Comparison of ENCODE assay signal across 18 mouse cellular contexts in the genomic region with DNA sequence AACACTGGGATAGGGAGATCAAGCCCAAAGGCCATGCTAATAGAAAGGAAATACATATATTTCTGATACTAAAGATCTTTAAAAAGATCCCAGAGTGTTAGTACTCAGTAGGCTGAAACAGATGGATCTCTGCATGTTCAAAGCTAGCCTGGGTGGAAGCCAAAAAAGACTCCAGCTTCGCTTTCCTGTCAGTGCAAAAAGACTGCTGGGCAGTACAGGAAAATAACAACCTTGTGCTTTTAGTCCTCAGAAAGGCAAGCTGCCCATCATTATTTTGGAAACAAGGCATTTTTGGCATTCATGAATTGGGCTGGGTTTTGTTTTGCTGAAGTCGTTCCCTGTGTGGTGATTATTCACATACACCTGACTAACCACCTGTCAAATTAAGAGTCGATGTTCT. TPM values are rescaled to one million over a fixed set of nuclear protein-coding genes. Genes with fewer than 3 reads are reported as not detected.
A peak's percentile ranks its signal among the peaks of the same experiment; 100 is the strongest.
DNase-seq lines count a peak whose midpoint lies in the region; ATAC-seq and TF ChIP-seq lines count a peak whose summit lies in the region.
"Had no signal": no experiment of that assay in that cellular context is flagged by ENCODE, and none has a peak within 500 bp of the region (broad histone marks: within the 10 kb centered on the region; RNA-seq: fewer than 3 reads in every experiment).

No protein-coding gene starts in this region.

- no peak overlapping the region for H3K9ac ChIP-seq in hindbrain, embryonic 16.5 days (ENCODE audit: low read depth, low read length)
- H3K9ac ChIP-seq: forebrain, embryonic 13.5 days; forebrain, postnatal 0 days; hindbrain, embryonic 12.5 days had no signal

- TF ChIP-seq CTCF in cerebellum, adult 2 months (IDR thresholded peaks at IDR 0.05; ENCODE audit: borderline replicate concordance, insufficient read depth, low read depth, low read length), result no peak

- peak; percentile 9 for DNase-seq in cerebellum, adult 11 months
- DNase-seq in cerebellum, adult 2 months, result peak; percentile 19 to 65
- peak; percentile 26 to 41 for DNase-seq in cerebellum, postnatal 10 days
- DNase-seq in gastrocnemius, adult 8-10 months (ENCODE audit: low spot score in 2 of 2), result no peak
- no peak for DNase-seq in left cerebral cortex, adult 8-10 months (ENCODE audit: low spot score in 2 of 2)
- no peak for DNase-seq in gastrocnemius, postnatal 14 days
- DNase-seq: adrenal gland, postnatal 10 days; forebrain, postnatal 0 days; gastrocnemius, postnatal 36 days; heart, adult 11 months; heart, postnatal 10 days; heart, postnatal 4 days; kidney, adult 18-20 months had no signal

- no peak overlapping the region for H3K4me3 ChIP-seq in cerebellum, adult 2 months (replicated peaks; ENCODE audit: insufficient read depth, low read depth, low read length)
- H3K4me3 ChIP-seq in hindbrain, embryonic 16.5 days (ENCODE audit: low read length), result no peak overlapping the region
- H3K4me3 ChIP-seq: embryonic facial prominence, embryonic 10.5 days; forebrain, embryonic 13.5 days; hindbrain, embryonic 12.5 days had no signal

- no peaks in the 10 kb centered on the region for H3K4me1 ChIP-seq in cerebellum, adult 2 months (ENCODE audit: control insufficient read depth, insufficient read depth, low read length)
- H3K4me1 ChIP-seq in hindbrain, embryonic 16.5 days (ENCODE audit: control insufficient read depth, insufficient read depth, low read depth, low read length), result no peaks in the 10 kb centered on the region
- H3K4me1 ChIP-seq: embryonic facial prominence, embryonic 10.5 days; forebrain, embryonic 13.5 days; hindbrain, embryonic 12.5 days had no signal

- intact Hi-C loops in gastrocnemius, postnatal 14 days (cut with DNase I; ENCODE audit: low total_unique reads), result no loop called here

- no peaks in the 10 kb centered on the region for H3K9me3 ChIP-seq in hindbrain, embryonic 16.5 days (ENCODE audit: control insufficient read depth, low read length)
- H3K9me3 ChIP-seq: embryonic facial prominence, embryonic 10.5 days; forebrain, embryonic 13.5 days; hindbrain, embryonic 12.5 days had no signal

- no peak for TF ChIP-seq POLR2A in cerebellum, adult 2 months (IDR thresholded peaks at IDR 0.05; ENCODE audit: borderline replicate concordance, insufficient read depth, low read length)

- H3K27ac ChIP-seq in cerebellum, adult 2 months (ENCODE audit: insufficient read depth, low read length), result peak overlapping the region; percentile 66; the same call in 1 of the 2 replicates
- H3K27ac ChIP-seq in hindbrain, embryonic 16.5 days (ENCODE audit: low read depth, low read length), result no peak overlapping the region
- H3K27ac ChIP-seq: embryonic facial prominence, embryonic 10.5 days; forebrain, embryonic 13.5 days; hindbrain, embryonic 12.5 days; hindbrain, postnatal 0 days had no signal

- no peaks in the 10 kb centered on the region for H3K27me3 ChIP-seq in cerebellum, adult 2 months (ENCODE audit: control insufficient read depth, insufficient read depth, low read length)
- H3K27me3 ChIP-seq in hindbrain, embryonic 16.5 days (replicated peaks; ENCODE audit: control insufficient read depth, insufficient read depth, low read length), result no peaks in the 10 kb centered on the region
- H3K27me3 ChIP-seq: forebrain, embryonic 13.5 days; hindbrain, embryonic 12.5 days had no signal

- H3K36me3 ChIP-seq in hindbrain, embryonic 16.5 days (ENCODE audit: control insufficient read depth, insufficient read depth, low read length), result no peaks in the 10 kb centered on the region
- H3K36me3 ChIP-seq: embryonic facial prominence, embryonic 10.5 days; hindbrain, embryonic 12.5 days had no signal

- H3K4me2 ChIP-seq in hindbrain, embryonic 16.5 days (ENCODE audit: low read length), result no peak overlapping the region
- H3K4me2 ChIP-seq: forebrain, embryonic 13.5 days; hindbrain, embryonic 12.5 days had no signal

- 8% methylated on average over 3 of the region's 3 CpGs for WGBS in cerebellum, adult 2 months
- WGBS in hindbrain, embryonic 16.5 days, result 82% methylated on average over 3 of the region's 3 CpGs

- no peak for ATAC-seq in hindbrain, embryonic 16.5 days
- ATAC-seq: forebrain, embryonic 13.5 days; forebrain, postnatal 0 days; hindbrain, postnatal 0 days had no signal

RNA-seq across cellular contexts. Expression of a gene that starts 56.9 kb away (rescaled TPM):
- 99.1 and 110 TPM in 2 replicates for polyA plus RNA-seq in cerebellum, adult 2 months (2012; rRNA removed)
- total RNA-seq in gastrocnemius, adult 8-10 months (2022), result 10 to 100 TPM; 30.2 to 66.6 (median 41.0) TPM
- total RNA-seq in left cerebral cortex, adult 8-10 months (2022), result 10 to 100 TPM; 32.2 to 35.6 (median 33.9) TPM
- 10 to 100 TPM; 26.3 to 39.9 TPM for total RNA-seq in gastrocnemius, postnatal 14 days (2021)
- polyA plus RNA-seq in hindbrain, embryonic 16.5 days (2015; fragmentation: Nextera tagmentation; extraction: Ambion mirVana), result 59.1 and 72.6 TPM in 2 replicates

Comparison
In these comparisons a context has a peak if more than half of its experiments do, and no peak if none do; other contexts are left out.
1. DNase-seq: peak in cerebellum, adult 11 months (single experiment), cerebellum, adult 2 months (2 of 2) and cerebellum, postnatal 10 days (2 of 2); none in gastrocnemius, adult 8-10 months (0 of 2), left cerebral cortex, adult 8-10 months (0 of 2) and gastrocnemius, postnatal 14 days (single experiment).